Mouse (Mus musculus): Measurements from ENCODE around the gene Thrb.

Thrb gene

DNA sequence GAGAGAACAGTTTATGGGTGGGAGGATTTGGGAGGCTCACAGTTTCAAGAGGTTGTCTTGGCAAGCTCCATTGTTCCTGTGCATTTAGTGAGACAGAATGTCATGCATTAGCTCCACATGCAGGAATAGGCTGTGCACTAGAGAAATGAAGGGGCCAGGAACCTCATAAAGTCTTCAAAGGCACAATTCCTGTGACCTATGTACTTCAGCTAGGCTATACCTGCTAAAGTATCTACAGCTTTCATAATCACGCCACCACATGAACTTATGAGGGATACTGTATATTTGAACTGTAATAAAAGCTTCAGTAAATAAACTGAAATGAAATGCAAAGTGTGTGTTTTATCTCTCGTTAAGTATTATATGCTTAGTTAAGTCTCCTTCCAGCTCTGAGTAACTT is 59.4 kb downstream of the Thrb start:
- DNase-seq = no peak

DNA sequence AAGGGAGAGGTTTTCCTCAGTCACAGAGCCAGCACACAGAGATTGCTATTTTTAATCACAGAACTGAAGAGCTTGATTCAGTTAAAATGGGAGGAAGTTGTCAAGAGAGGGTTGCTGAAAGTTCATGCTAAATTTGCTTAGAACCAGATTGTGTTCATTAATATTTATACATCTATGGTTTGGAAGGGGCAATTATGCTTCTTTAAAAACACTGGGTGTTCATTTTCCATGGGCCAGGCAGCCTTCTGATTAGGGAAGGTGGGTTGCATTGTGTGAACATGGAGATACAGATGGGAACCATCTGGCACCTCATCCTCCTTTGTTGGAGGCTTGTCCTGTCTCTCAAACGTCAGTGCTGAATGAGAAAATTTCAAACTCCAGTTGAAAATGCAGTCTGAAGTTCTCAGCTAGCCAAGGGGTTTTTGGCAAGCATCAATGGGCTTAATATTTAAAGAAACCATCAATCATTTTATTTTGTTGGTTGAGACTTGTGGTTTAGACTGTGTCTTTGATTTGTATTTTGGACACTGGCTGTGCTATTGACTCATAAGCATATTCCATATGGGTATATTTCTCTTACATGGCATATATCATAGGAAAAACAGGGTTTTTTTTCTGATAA is 62.9 kb downstream of the Thrb start:
- DNase-seq = no peak

DNA sequence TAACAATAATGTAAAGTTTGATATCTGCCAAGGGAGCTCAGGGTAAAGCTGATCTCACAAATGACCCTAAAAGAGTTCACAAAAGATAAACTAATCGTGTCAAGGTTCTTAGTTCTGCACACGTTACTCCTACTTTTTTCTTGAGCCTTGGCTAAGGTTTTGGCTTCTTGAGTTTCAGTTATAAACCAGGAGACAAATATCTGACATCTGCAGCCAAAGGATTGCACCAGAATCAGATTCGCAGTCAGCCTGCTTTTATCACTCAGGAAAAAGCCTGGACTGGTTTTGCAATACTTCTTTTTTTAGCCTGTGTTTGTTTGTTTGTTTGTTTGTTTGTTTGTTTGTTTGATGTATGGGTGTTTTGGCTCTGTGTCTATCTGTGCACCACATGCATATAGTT is 64.5 kb downstream of the Thrb start:
- DNase-seq = no peak

DNA sequence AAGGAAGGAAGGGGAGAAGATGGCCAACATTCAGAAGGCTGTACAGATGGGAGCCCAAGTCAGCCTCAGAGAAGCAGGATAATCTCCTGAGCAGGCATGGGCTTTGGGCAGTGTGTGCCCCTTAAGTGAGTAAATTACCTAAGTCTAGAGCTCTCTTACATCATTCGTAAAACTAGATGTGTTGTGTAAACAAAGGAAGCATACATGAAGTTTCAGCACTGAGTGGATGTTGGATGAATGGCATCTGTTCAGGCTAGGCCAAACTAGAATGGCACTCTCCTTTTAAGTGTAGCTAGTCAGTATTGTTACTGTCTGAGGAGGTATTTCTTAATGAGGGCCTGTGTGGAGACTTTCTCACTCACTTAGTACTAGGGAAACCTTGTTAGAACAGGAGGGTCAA is 66.8 kb downstream of the Thrb start:
- DNase-seq = no peak

DNA sequence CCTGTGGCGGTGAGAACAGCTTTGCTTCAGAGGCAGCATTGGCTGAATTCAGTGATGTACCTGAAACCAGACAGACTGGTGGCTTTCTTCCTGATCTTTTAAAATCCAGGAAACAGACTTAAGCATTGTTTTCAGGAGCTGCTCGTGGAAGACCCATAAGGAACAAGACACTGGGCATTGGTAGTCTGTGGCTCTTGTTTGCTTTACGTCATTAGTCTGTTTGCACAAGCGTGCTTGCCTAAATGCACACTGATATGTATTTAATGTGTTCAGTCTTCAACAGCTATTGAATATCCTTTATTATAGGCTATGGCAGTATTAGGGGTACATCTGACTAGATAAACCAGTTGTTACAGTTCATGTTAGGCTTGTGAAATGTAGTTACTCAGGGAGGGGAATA is 67.8 kb downstream of the Thrb start:
- no peak for DNase-seq

DNA sequence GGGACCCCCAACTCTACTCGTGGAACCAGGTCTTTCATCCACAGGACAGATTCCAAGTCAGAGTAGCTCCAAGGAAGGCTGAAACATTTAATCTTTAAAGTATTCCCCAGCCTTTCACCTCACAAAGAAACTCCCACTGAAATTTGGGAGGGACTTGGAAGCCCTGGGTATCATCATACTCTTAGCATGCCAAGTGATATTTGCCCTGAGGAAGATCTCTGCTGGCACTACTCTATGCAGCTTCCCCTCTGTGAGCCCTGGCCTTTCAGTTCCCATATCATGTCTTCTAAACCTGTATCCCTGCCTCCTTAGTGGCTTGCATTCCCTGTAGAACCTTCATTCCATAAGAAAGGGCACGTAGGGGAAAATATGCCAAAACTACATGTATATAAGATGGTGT is 68.8 kb downstream of the Thrb start:
- no peak for DNase-seq

DNA sequence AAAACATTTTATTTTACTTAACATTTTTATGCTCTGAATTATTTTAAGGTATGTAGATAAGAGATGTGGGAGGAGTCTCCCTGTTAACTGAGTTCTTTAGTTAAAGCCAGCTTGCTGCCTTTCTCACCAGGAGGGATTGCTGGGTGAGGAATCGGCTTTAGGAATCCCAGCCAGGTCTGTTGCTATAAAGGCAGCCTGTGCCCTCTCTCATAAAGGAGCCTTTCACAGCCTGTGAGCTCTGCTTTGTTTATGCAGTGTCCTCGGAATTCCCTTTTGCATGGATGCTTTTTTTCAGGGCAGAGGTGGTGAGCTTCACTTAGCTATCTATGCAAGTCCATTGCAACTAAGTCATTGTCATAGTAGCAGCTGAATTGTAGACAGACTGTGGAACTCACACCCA is 71.0 kb downstream of the Thrb start:
- DNase-seq = no peak

DNA sequence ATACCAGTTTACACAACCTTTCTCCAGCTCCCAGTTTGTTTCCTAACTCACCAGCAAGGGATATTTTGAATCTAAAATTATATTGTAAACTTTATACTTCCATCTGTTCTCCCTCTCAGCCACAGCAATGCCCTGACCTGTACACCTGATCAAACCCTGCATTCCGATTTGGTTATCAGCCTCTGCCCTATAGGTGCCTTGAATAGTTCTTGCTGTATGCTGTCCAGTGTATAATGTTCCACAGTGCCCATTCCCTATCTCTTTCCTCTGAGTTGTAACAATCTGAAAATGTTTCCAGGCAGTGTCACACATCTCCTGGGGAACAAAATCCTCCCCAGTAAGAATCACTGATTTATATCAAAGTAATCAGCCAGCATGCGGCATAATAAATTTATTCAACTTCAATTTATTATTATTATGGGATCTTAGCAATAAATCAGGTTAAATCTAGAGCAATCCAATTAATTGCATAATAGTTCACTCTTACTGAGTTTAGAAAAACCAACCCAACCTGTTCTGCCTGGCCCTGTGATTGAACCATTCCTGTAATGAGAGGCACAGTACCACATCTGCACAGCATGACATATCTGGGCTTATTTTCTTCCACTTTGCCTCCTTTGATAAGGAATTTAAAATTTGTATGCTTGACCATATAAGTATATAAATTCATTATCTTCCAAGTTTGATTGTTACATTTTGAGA is 73.2 kb downstream of the Thrb start:
- DNase-seq = no peak

DNA sequence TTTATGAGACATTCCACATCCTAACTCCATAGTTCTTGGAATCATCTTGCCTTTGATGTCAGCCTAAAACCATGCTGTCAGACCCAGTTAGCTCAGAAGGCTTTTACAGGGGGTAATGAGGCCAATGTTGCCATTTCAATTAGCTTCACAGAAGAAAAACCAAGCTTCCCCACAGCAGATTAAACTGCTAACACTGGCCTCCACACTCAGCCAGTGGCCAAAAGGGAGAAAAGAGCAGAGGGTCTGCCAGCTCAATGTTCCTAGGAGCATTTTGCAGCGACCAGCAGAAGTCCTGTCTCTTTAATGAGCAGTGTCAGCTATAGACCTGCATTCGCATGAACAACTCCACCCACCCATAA is 73.7 kb downstream of the Thrb start:
- no peak for DNase-seq

DNA sequence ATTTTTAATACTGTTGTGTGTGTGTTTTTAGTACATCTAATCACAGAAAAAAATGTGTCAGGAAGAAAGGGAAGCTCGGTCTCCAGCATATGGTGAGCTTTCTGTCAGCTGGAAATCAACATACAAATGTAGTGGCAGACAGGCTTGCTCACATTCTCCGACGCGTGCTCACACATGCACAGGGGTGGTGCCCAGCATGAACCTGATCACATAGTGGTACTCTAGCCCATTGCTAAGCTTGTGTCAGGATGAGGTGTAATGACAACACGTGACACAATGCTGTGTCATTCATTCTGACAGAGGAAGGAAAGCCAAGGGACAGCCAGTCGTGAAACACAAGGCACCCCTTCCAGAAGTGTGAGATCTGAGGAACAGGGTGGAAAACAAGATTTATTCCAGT is 75.4 kb downstream of the Thrb start:
- DNase-seq = no peak

DNA sequence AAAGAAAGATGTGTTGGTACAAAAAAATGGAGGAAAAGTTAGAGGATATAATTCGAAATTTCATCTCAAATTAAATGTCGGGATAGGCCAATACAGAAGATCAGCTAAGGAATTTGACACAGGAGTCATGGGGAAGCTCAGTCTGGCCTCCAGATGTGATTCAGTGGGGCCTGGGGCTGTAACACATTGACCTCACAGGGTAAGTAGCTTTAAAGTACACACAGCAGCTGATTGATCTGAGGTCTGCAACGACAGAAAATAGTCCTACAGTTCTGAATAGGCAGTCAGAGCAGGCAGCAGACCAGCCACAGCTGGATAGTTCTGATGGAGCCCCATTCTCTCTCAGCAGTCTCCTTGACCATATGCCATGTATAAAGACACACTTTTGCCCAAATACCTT is 80.8 kb downstream of the Thrb start:
- no peak for DNase-seq

DNA sequence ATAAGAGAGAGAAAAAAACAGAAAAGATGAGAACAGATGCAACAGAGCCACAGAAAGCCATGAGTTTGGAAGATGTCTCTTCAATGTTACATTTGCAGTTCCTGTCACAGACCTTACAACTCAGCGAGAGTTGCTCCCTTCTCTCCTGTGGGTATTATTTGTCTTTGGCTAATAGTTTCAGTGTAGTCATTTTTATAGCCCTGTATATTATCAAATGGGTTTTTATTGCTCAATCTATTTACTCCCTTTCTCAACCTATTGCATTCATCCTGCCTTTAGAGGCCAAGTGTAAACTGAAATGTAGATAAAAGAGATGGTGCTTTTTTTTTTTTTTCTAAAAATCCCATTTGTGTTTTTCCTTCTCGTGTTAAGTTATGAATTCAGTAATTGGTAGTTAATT is 82.2 kb downstream of the Thrb start:
- DNase-seq = no peak

DNA sequence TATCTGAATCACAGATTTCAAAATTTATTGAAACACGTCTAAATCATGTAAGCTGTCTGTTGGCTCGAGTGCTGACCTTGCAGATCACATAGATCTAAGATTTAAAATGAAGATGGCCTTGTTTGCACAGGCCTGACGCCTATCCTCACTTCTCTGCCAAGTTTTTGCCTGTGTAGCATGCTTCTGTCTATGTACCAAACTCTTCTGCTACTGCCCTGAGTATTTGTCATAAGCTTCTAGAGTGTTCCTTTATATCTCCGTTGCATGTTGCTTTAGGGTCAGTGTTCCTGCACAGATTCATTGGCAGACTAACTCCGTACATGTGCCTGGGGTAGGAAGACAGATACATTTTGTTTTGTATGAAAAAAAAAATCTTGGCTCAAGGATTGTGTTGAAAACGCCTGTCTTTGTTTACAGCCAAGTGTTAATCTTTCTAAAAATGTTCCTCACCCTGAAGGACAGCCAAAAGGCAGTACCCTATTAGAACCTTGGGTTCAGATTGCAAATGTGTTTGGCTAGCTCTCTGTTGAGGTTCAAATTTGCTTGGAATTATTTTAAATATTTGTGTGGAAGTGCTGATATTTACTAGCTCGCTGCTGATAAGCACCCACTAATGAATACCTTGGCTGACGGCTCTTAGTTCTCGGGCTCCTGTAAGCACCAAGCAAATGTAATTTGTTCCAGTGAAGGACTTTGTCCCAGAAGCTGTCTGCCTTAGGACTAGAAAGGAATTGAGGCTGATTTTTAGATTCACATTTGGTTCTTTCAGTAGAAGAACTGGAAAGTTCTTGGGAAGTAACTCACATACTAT is 83.0 kb downstream of the Thrb start:
- DNase-seq = no peak

DNA sequence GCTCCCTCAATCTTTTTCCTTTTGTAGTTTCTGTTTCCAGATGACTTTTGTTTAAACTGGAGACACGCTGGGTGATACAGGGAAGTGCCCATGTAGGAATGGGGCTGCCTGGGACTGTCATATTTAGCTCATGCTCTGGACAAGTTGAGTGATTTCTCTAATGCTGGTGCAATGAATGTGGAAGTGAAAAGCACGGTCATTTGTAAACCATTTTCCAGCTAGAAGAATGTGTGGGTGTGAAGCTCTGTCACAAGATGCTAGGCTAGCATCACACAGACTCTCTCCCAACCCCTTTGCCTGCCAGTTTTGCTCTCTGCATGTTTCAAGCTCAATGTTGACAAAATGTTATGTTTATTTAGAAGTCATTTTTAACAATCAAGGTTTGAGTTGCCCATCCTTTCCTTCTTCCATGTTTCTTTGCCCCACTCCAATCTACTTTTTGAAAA is 83.7 kb downstream of the Thrb start:
- DNase-seq = no peak

DNA sequence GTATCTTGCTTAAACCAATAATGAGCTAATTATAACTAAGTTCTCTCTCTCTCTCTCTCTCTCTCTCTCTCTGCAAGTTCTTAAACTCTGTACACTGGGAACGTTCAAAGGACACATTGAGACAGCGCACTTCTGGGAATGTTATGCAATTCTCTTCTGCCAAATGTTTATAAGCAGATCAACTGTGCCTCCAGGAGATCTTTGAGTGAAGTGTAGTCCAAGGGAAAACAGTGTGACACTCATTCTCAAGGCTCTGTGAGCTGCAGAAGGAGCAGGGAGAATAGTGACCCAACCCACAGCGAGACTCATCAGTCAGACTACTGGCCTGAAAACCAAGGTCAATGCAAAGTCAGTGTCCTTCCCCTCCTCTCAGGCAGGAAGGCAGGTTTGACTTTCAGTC is 87.9 kb downstream of the Thrb start:
- DNase-seq = no peak

DNA sequence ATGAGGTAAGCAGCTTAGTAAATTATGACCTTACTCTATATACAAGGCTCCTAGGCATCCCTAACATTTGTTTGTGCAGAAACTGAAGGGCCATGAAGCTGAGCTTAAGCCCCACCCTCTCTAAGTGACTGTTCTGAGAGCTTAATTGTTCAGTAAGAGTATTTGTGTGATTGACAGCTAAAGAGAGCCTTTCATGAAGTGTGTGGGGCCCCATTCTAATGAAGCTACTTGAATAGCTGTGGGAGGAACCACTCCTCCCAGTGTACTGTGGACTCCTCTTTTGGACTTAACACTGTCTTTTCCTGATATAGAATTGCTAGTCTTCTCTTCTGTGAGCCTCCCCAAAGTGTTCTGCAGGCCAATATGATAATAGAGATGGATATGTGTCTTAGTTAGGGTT is 88.9 kb downstream of the Thrb start:
- no peak for DNase-seq

DNA sequence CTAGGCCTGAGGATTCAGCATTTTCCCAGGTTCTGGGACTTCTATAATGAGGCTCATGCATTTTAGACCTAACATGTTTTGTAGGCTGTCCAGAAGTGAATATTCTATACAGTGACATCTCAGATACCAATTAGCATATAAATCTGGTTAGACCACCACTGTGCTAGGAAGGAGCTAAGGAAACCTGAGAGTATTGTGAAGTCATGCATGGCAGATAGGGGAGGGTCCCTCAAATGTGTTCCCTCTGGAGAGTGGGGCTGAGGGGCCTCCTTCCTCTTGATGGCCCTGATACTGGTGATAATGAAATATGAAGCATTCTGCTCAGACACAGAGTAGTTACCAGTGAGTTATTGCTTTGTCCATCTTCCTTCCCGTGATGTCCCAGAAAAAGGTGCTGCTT is 91.8 kb downstream of the Thrb start:
- no peak for DNase-seq

DNA sequence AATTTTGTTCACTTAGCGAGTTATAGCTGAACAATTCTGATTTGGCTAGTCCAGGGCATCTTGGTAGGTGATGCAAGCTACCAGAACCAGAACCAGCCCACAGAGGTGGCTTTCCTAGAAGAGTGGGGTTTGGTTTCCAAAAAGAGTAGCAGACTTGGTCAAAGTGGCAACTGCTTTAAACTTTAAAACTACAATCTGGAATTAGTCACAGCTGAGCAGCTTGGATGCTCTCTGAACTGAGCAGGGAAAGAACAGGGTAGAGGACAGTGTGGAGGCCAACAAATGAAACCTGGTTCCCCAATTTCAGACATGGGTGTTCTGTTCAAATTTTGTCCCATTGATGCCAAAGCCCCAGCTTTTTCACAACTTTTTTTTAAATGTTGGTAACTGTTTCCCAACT is 93.4 kb downstream of the Thrb start:
- no peak for DNase-seq

DNA sequence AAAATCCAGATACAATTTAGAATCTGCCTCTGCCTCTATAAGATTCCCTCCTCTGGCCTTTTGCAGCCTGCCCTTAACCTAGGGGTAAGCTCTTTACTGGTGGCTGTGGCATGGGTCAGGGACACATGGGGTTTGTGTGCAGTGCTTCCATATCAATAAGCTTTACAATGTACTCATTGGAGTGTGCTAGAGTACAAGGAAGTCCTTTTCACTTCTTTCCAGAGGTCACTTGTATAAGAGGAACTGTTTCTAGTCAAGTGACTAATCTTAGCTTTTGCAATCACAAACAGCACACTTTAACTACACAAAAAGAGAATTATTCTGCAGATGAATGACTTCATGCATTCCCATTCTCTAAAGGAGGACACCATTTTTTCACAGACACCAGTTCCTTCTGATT is 96.7 kb downstream of the Thrb start:
- DNase-seq = no peak

DNA sequence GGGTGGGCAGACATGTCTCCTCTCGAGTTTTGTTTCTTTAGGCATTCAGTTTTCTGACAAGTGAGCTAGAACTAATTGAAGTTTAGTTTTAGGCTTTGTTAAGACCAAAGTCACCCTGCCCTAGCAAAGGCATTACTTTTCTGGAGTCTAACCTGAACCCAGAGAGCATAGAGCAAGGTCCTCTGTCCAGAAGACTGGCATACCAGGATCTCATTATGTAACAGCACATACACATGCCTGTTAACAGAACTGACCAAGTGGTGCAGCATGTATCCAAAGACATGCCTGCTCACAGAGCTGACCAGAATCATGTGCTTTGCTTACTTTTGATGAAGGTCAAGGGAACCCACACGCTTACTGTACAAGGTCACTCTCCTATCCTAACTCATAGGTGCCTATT is 107.9 kb downstream of the Thrb start:
- DNase-seq = no peak

DNA sequence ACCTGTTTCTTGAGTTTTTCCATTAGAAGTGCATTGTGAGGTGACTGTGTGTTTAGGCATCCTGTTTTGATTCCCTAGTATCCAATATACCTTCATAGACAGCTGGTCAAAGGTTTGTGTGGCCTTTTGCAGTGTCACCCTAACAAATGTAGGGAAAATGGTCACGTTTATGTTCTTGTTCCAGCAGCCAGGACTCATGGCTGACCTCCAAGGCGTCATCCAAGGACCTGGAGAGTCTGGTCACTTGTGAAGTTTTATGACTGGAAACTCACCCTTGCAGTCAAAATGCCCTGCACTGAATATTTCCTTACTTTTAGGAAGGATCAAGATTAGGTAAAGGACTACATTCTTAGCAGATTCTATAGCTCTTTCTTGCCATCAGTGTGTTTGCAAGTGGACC is 114.3 kb downstream of the Thrb start:
- DNase-seq = no peak

DNA sequence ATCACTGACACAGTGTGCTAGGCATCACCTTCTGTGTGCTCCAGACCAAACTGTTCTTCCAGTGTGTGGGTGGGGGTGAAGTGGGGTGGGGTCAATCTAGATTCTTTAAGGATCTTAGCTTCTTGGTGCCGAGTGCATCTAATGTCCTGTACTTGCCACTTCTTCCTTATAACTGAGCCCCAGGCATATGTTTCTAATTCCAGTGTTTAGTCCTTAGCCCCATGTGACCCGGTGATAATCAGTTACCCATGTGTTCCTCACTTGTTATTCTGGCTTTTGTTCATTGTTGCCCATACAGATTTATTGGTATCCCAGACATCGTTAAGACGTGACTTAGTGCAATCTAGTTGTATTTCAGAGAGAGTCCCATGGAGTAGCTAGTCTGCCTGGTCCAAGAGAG is 121.9 kb downstream of the Thrb start:
- DNase-seq = no peak

DNA sequence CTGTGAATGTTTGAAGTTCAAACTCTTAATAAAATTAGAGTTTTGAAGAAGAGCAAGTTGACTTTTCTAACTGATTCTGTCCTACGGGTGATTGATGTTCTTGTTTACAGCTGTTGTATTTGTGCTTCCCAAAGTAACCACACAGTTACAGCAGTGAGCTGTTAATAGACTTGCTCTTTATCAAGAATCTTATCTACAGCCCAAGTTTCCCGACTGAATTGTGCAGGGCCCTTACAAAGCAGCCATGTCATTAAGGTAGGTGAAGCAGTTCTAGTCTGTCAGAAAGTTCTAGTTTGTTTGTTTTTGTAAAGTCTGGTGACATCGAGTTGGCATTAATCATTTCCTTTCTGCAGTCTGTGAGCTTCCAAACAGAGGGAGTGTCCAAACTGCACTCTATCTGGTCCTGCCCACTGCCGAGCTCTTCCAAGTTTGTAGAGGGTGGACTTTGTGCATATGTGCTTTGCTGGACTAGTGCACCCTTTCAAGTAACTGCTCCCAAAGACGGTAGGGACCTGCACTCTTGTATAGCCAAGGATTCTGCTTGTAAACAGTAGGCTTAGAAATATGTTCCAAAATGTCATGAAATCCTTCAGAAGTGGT is 124.2 kb downstream of the Thrb start:
- DNase-seq = no peak

DNA sequence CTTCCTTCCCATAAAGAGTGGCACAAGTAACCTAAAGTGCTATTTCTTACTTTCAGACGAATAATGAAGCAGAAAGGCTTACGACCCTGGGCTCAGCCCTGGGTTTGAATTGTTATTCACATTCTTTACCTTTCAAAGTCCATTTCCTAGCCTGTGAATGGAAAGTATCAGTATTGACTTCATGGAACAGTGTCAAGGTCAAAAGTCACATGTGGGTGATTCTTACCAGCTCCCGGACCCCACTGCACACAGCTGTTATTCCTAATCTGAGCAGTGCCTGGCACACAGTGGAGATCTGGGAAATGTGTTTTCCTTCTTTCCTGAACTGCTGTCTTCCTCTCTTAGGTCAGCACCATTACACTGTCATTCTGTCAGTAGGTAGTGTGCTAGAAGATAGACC is 125.3 kb downstream of the Thrb start:
- DNase-seq = no peak

All from cerebellum, adult 11 months (tissue).